Mouse (Mus musculus) intestine, postnatal 0 days (tissue): ENCODE data around the gene Cdk5rap3. TPM values are rescaled to one million over a fixed set of nuclear protein-coding genes. Genes with fewer than 3 reads are reported as not detected.

Experiments used
- ATAC-seq: fragments of 200-750 bp; cut with Nextera tagmentation; 2 replicates; pipeline ENCODE4 v1.8.0; 2017; ENCODE audit warnings: mild to moderate bottlenecking, moderate TSS enrichment, moderate library complexity
- H3K27ac ChIP-seq: fragments of 300-500 bp; sonication (generic); 2 replicates; pipeline ENCODE4 v1.5.1; 2014; ENCODE audit warnings: mild to moderate bottlenecking, low read depth, low read length, moderate library complexity
- H3K27me3 ChIP-seq: fragments of 300-500 bp; sonication (generic); replicated peaks from 2 replicates; pipeline ENCODE4 v1.6.1; 2014; ENCODE audit warnings: low read length, mixed read lengths; ENCODE audit not compliant: control insufficient read depth, insufficient read depth
- H3K36me3 ChIP-seq: fragments of 300-500 bp; sonication (generic); 2 replicates; pipeline ENCODE4 v1.6.1; 2014; ENCODE audit warnings: mild to moderate bottlenecking, moderate library complexity; ENCODE audit not compliant: control insufficient read depth, insufficient read depth
- H3K4me1 ChIP-seq: fragments of 300-500 bp; sonication (generic); replicated peaks from 2 replicates; pipeline ENCODE4 v1.6.1; 2014; ENCODE audit warnings: antibody characterized with exemption, low read length, mixed read lengths; ENCODE audit not compliant: control insufficient read depth, insufficient read depth
- H3K4me2 ChIP-seq: fragments of 300-500 bp; sonication (generic); replicated peaks from 2 replicates; pipeline ENCODE4 v1.6.1; 2014; ENCODE audit warnings: low read depth, mild to moderate bottlenecking, moderate library complexity
- H3K4me3 ChIP-seq: fragments of 300-500 bp; sonication (generic); 2 replicates; pipeline ENCODE4 v1.5.1; 2014; ENCODE audit warnings: low read depth, low read length
- H3K9ac ChIP-seq: fragments of 300-500 bp; sonication (generic); 2 replicates; pipeline ENCODE4 v1.6.1; 2014; ENCODE audit warnings: mild to moderate bottlenecking, low read depth, low read length
- H3K9me3 ChIP-seq: fragments of 300-500 bp; sonication (generic); 2 replicates; pipeline ENCODE4 v1.6.1; 2016; ENCODE audit warnings: mixed run types; ENCODE audit not compliant: control insufficient read depth
- CTCF ChIP-seq: sonication (generic); IDR thresholded peaks from 2 replicates; pipeline ENCODE4 v1.5.1; 2016; ENCODE audit warnings: low read depth, mild to moderate bottlenecking, control low read depth, antibody characterized with exemption, moderate library complexity
- WGBS: fragments of 180-500 bp; shearing (Covaris S2); extraction: QIAGEN DNeasy Blood & Tissue Kit; methylation state at CpG from one replicate; pipeline ENCODE4 v1.1.7; 2014; 5-methylcytosine and 5-hydroxymethylcytosine counted together
- polyA plus RNA-seq: library from polyadenylated mRNA; unstranded; fragments of >200 nt; fragmentation: Nextera tagmentation; extraction: Ambion mirVana; gene quantifications from 2 replicates; pipeline ENCODE4 v1.2.1, GENCODE M21; 2015

The Cdk5rap3 gene
- 64.1 and 68.9 TPM in 2 replicates for polyA plus RNA-seq

GRCm38 (mm10) chr11:96916044-96916884 is at the start of gene Cdk5rap3:
Gene Cdk5rap3 (minus strand): TSS chr11:96916496.
- peak; percentile 93 for ATAC-seq
- peak; percentile 94 for TF ChIP-seq CTCF
- peak within 1 kb of the TSS; percentile 86 for H3K4me2 ChIP-seq
- no peaks in the 10 kb centered on the region for H3K9me3 ChIP-seq
- H3K9ac ChIP-seq, result peak within 1 kb of the TSS; percentile 51
- H3K4me1 ChIP-seq, result no peaks in the 10 kb centered on the region
- whole genome bisulfite sequencing, result under 1% methylated on average over 55 of the region's 55 CpGs
- H3K36me3 ChIP-seq, result peaks cover 10% of the 10 kb centered on the region; the same call in 1 of the 2 replicates
- H3K27ac ChIP-seq, result peak within 1 kb of the TSS; percentile 79
- H3K4me3 ChIP-seq, result peak within 1 kb of the TSS; percentile 62
- H3K27me3 ChIP-seq, result no peaks in the 10 kb centered on the region

GRCm38 (mm10) chr11:96963580-96963979 is 47.3 kb upstream of the Cdk5rap3 start:
- Histone ChIP-seq H3K36me3 (peaks cover 41% of the 10 kb centered on the region), H3K4me1 (0 out of 2 replicates have a peak, but pooled peaks cover 4% of the 10 kb centered on the region), H3K4me2 (no peak overlapping the region), H3K9ac (no peak overlapping the region), H3K27ac (no peak overlapping the region), H3K4me3 (no peak overlapping the region), H3K27me3 (no peaks in the 10 kb centered on the region), H3K9me3 (no peaks in the 10 kb centered on the region)
- TF ChIP-seq CTCF, result peak; percentile 96
- 13% methylated on average over 8 of the region's 8 CpGs for WGBS
- peak; percentile 58 for ATAC-seq

- no peak for ATAC-seq
- Histone ChIP-seq H3K27ac (no peak overlapping the region), H3K4me3 (no peak overlapping the region), H3K4me2 (no peak overlapping the region), H3K27me3 (no peaks in the 10 kb centered on the region), H3K9ac (no peak overlapping the region), H3K4me1 (no peaks in the 10 kb centered on the region; the same call in 1 of the 2 replicates), H3K36me3 (peaks cover 84% of the 10 kb centered on the region), H3K9me3 (no peaks in the 10 kb centered on the region)
- WGBS, result 86% methylated on average over 10 of the region's 10 CpGs
- TF ChIP-seq CTCF, result no peak
Measured at GRCm38 (mm10) chr11:96957061-96957805, 40.9 kb upstream of the Cdk5rap3 start.

GRCm38 (mm10) chr11:96956009-96956724 is 39.9 kb upstream of the Cdk5rap3 start:
- peak; percentile 67 for TF ChIP-seq CTCF
- H3K27me3 ChIP-seq, result no peaks in the 10 kb centered on the region
- H3K4me3 ChIP-seq, result no peak overlapping the region
- H3K36me3 ChIP-seq, result peaks cover 83% of the 10 kb centered on the region
- H3K9ac ChIP-seq, result no peak overlapping the region
- 29% methylated on average over 20 of the region's 20 CpGs for WGBS
- H3K4me2 ChIP-seq, result no peak overlapping the region
- H3K4me1 ChIP-seq, result no peaks in the 10 kb centered on the region; the same call in 1 of the 2 replicates
- H3K9me3 ChIP-seq, result no peaks in the 10 kb centered on the region
- peak overlapping the region; percentile 28; the same call in 1 of the 2 replicates for H3K27ac ChIP-seq
- ATAC-seq, result peak; percentile 66

- Histone ChIP-seq H3K9me3 (no peaks in the 10 kb centered on the region), H3K9ac (no peak overlapping the region), H3K36me3 (peaks cover 76% of the 10 kb centered on the region), H3K4me1 (no peaks in the 10 kb centered on the region; the same call in 1 of the 2 replicates), H3K27ac (no peak overlapping the region), H3K4me3 (no peak overlapping the region), H3K4me2 (no peak overlapping the region), H3K27me3 (no peaks in the 10 kb centered on the region)
- ATAC-seq, result no peak
- TF ChIP-seq CTCF, result no peak
- WGBS, result 64% methylated on average over 4 of the region's 4 CpGs
Measured at GRCm38 (mm10) chr11:96955094-96955493, 38.8 kb upstream of the Cdk5rap3 start.
